Mouse (Mus musculus) fat pad, adult 2 months (tissue): ENCODE results near the gene Efna2.

Source experiments
- DNase-seq: peaks from one replicate; pipeline ENCODE4 v3.0.0-alpha.2; 2011; ENCODE audit warnings: low read depth, low spot score; ENCODE audit errors: extremely low read depth

The Efna2 gene

DNA sequence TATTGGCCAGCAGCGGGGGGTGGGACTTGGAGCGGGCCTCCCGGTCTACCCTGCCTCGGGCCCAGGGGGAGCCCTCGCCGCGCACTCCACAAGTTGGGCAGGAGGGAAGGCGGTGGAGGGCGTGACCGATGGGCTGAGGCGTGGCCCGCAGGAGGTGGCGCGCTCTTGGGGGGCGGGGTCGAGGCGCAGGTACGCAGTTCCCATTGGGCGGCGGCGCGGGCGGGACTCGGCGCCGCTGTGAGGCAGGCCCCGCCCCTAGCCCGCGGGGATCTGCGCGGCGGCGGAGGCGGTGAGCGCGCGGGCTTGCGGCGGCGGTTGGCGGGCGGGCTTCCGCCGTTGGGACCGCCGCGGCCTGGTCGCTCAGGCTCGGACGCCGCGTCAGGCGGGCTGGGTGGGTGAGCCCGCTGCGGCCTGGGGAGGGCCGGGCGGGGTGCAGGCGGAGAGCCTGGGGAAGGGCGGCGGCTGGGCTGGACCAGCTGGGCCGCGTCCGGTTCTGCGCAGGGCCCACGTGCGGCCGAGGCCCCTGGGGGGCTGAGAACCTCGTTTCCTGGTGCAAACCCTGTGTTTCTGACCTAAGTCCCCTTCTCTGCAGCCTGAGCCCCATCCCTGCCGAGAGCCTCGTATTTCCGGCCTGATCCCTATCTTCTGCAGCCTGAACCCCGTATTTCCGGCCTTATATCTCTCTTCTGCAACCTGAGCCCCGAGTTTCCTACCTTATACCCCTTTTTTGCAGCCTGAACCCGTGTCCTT lies 47.3 kb downstream of the Efna2 start, which contains the start of gene Mum1:
Gene Mum1, plus strand, starts transcription at position 19 of the 750 bp plus-strand sequence.
- peak; percentile 82 for DNase-seq

DNA sequence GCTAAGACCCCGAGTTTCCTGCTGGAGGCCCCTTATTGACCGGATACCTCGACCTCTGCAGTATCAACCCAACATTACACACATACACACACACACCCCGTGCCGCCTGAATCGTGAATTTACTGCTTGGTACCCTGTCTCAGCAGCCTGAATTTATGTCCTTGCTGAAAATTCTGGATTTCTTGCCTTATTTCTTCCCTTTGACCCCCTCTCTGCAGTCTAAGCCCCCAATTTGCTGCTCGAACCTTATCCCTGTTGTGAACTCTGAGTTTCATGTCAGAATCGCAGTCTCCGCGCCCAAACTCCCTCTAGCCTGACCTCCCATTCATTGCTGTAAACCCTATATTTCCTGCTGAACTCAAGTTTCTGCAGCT lies 47.9 kb downstream of the Efna2 start:
- DNase-seq, result no peak

DNA sequence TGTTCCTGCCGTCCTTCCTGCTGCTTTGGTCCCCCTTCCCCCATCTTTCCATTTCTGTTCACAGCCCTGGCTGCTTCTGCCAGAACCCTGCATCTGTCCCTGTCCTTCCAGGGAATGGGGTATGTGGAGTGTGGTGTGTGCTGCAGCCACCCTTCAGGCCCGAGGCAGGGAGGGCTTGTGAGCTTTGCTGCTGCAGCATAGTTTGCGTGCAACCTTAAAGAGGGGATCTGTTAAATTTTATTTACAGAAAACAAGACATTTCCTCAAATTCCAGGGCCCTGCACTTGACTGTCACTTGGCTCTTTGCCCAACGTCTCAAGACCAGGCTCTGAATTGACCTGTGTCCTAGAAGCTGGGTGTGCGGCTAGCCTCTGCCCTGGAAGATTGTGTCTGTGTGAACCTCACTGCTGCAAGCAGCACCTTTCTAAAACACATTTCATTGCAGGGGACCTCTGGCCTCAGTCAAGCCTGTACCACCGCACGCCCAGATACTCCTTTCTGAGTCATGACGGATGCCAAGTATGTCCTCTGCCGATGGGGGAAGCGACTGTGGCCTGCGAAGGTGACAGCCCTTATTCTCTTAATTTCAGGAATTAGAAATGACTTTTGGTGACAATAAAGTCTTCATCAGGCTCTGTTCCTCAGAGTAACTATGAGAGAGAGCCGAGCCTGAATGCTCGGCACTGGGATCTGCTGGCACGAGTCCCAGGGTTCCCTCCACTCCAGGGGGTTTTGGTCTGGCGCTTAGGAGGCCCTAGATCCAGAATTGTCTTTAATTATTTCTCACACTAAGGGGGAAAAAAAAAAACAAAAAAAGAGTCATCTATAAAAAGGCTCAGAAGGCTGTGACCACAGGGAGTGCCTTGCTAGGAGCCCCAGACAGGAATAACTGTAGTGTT lies 48.8 kb downstream of the Efna2 start:
- no peak for DNase-seq

DNA sequence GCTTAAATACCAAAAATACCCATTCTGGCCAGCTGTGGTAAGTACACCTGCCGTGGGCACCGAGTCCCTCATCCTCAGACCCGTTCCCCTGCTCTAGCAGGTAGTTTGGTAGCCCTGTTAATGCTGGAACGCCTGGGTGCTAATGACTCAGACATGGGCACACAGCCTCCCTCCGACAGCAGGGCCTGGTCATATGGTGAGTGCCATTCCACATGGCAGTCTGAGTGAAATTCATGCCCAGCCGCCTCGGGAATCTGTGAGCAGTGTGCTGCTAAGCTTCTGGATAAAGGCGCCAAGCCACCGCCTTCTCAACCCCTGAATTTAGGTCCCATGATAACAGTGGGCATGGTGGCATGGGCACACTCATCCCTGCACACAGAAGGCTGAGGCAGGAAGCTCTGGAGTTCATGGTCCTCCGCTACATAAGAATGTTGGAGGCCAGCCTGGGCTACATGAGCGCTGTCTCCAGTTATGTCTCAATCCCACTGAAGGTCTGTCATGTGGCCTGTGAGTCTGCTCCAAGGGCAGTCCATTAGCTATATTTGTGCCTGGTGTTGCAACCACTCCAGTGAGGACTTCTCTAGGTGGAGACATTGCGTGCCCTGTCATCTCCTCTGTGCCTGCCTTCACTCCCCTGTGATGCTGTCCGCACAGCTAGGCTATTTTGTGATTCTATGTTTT lies 57.0 kb downstream of the Efna2 start:
- no peak for DNase-seq

DNA sequence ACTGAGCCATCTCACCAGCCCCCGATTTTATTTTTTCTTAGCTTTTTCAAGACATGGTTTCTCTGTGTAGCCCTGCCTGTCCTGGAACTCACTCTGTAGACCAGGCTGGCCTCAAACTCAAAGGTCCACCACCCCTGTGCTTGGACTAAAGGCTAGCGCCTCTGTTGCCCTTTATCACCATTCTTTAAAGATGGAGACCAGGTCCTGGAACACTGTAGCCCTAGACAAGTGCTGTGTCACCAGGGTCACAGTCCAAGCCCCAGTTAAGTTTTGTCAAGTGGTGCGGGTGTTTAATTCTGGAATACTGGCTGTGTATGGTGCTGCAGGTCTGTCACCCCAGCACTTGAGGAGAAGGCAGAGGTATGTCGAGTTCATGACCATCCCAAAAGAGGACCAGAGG lies 57.7 kb downstream of the Efna2 start:
- DNase-seq, result no peak

DNA sequence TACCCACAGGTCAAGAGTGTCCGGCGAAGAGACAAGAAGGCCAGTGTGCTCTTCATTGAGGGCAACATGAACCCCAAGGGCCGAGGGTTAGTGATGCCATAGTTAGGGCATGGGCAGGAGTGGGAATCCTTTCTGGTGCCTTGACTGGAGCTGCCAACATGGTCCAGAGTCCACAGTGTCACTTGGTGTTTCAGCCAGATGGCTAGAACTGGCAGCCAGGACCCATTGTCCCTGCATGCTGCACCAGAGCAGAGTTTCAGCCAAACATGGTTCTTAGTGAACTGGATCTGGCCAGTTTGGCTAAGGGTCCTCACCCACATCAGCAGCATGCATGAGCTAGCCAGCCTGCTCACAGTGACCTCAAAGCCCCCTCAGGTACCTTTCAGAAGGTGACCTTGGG lies 59.0 kb downstream of the Efna2 start:
- no peak for DNase-seq
